Mouse (Mus musculus) MN1 (cell line): Measurements from ENCODE around the gene Tent5c.
"Not testable (repeated sequence)": the region's sequence is repeated elsewhere in the genome, so short reads cannot be mapped to it uniquely, and the experiment has no call there.

ENCODE experiments used
- DNase-seq: peaks from one replicate; pipeline ENCODE4 v3.0.0-alpha.2; 2016; ENCODE audit warnings: low spot score

Gene Tent5c

GRCm38 (mm10) chr3:100438461-100439002 lies 50.6 kb downstream of the Tent5c start:
- DNase-seq, result no peak

- no peak for DNase-seq
These were observed 52.4 kb downstream of the Tent5c start for GRCm38 (mm10) chr3:100436756-100437155.

GRCm38 (mm10) chr3:100431705-100432104 lies 57.4 kb downstream of the Tent5c start:
- DNase-seq, result no peak

- DNase-seq, result no peak
These were observed 58.4 kb downstream of the Tent5c start for GRCm38 (mm10) chr3:100430731-100431130.

GRCm38 (mm10) chr3:100430101-100430500 lies 59.0 kb downstream of the Tent5c start:
- DNase-seq, result no peak

GRCm38 (mm10) chr3:100429667-100430066 lies 59.5 kb downstream of the Tent5c start:
- no peak for DNase-seq

- DNase-seq, result no peak
These were observed 61.6 kb downstream of the Tent5c start for GRCm38 (mm10) chr3:100427548-100427947.

- DNase-seq, result no peak
These were observed 66.5 kb downstream of the Tent5c start for GRCm38 (mm10) chr3:100422392-100423167.

GRCm38 (mm10) chr3:100421354-100421753 lies 67.8 kb downstream of the Tent5c start:
- no peak for DNase-seq

GRCm38 (mm10) chr3:100420691-100421056 lies 68.5 kb downstream of the Tent5c start:
- no peak for DNase-seq

GRCm38 (mm10) chr3:100419962-100420690 lies 69.0 kb downstream of the Tent5c start:
- DNase-seq, result no peak

- DNase-seq, result no peak
These were observed 70.7 kb downstream of the Tent5c start for GRCm38 (mm10) chr3:100418387-100418786.

GRCm38 (mm10) chr3:100417772-100418311 lies 71.3 kb downstream of the Tent5c start:
- no peak for DNase-seq

GRCm38 (mm10) chr3:100415671-100416070 lies 73.5 kb downstream of the Tent5c start:
- no peak for DNase-seq

- DNase-seq, result not testable (repeated sequence)
These were observed 75.5 kb downstream of the Tent5c start for GRCm38 (mm10) chr3:100413586-100413985.

GRCm38 (mm10) chr3:100411945-100412344 lies 77.2 kb downstream of the Tent5c start:
- no peak for DNase-seq

GRCm38 (mm10) chr3:100409280-100409679 lies 79.8 kb downstream of the Tent5c start:
- DNase-seq, result no peak

GRCm38 (mm10) chr3:100408351-100409043 lies 80.6 kb downstream of the Tent5c start:
- no peak for DNase-seq

GRCm38 (mm10) chr3:100402656-100403055 lies 86.5 kb downstream of the Tent5c start:
- DNase-seq, result no peak
